Comparison of ENCODE assay signal across 14 mouse cellular contexts in genomic region chr19:36477684-36478083, GRCm38 (mm10).
DNase-seq lines count a peak whose midpoint lies in the region; ATAC-seq and TF ChIP-seq lines count a peak whose summit lies in the region.
"Had no signal": no experiment of that assay in that cellular context is flagged by ENCODE, and none has a peak within 500 bp of the region (broad histone marks: within the 10 kb centered on the region; RNA-seq: fewer than 3 reads in every experiment).

No protein-coding gene starts in this region.

- DNase-seq in heart, adult 2 months, result no peak
- DNase-seq in lung, embryonic 14.5 days, result no peak
- DNase-seq in lung, postnatal 0 days (ENCODE audit: low spot score), result no peak
- DNase-seq in thymus, postnatal 36 days, result peak; percentile 33 to 45
- no peak for DNase-seq in right cerebral cortex, adult 18-20 months
- DNase-seq: cerebellum, postnatal 25 days; kidney, postnatal 25 days had no signal

- 46% methylated on average over 5 of the region's 5 CpGs for WGBS in heart, embryonic 11.5 days (ENCODE audit: insufficient replicate concordance)
- 50% methylated on average over 5 of the region's 5 CpGs for whole genome bisulfite sequencing in heart, adult 2 months
- 46% methylated on average over 5 of the region's 5 CpGs for WGBS in lung, embryonic 14.5 days
- 52% methylated on average over 5 of the region's 5 CpGs for WGBS in lung, postnatal 0 days
- 68% methylated on average over 5 of the region's 5 CpGs for WGBS in embryonic facial prominence, embryonic 13.5 days

- peaks cover 3% of the 10 kb centered on the region; the same call in 1 of the 2 replicates for H3K4me1 ChIP-seq in heart, embryonic 11.5 days (ENCODE audit: control insufficient read depth, insufficient read depth, low read length)
- H3K4me1 ChIP-seq in heart, adult 2 months (ENCODE audit: control insufficient read depth, insufficient read depth, low read length), result no peaks in the 10 kb centered on the region
- no peaks in the 10 kb centered on the region for H3K4me1 ChIP-seq in lung, embryonic 14.5 days (ENCODE audit: insufficient read depth)
- no peaks in the 10 kb centered on the region for H3K4me1 ChIP-seq in lung, postnatal 0 days (ENCODE audit: insufficient read depth, low read depth, low read length)
- H3K4me1 ChIP-seq in embryonic facial prominence, embryonic 13.5 days, result peaks cover 8% of the 10 kb centered on the region; the same call in 1 of the 2 replicates
- H3K4me1 ChIP-seq: forebrain, embryonic 10.5 days; hindbrain, embryonic 12.5 days; lung, embryonic 15.5 days had no signal

- H3K4me3 ChIP-seq in heart, embryonic 11.5 days (ENCODE audit: low read depth, low read length), result no peak overlapping the region
- H3K4me3 ChIP-seq in heart, adult 2 months, result no peak overlapping the region
- H3K4me3 ChIP-seq in lung, embryonic 14.5 days (ENCODE audit: low read depth, low read length), result no peak overlapping the region
- no peak overlapping the region for H3K4me3 ChIP-seq in lung, postnatal 0 days (ENCODE audit: low read depth, low read length)
- H3K4me3 ChIP-seq in embryonic facial prominence, embryonic 13.5 days, result no peak overlapping the region
- H3K4me3 ChIP-seq: forebrain, embryonic 10.5 days; hindbrain, embryonic 12.5 days; lung, embryonic 15.5 days had no signal

- TF ChIP-seq EP300 in heart, adult 2 months (IDR thresholded peaks at IDR 0.05; ENCODE audit: insufficient read depth, low read depth, low read length), result no peak
- TF ChIP-seq EP300 in lung, postnatal 0 days (IDR thresholded peaks at IDR 0.05), result no peak

- peak overlapping the region; percentile 50 for H3K4me2 ChIP-seq in heart, embryonic 11.5 days
- H3K4me2 ChIP-seq in lung, embryonic 14.5 days, result 0 out of 2 replicates have a peak overlapping the region, but pooled peaks have one; percentile 12
- H3K4me2 ChIP-seq in lung, postnatal 0 days (replicated peaks; ENCODE audit: low read depth, low read length), result no peak overlapping the region
- peak overlapping the region; percentile 24; the same call in 1 of the 2 replicates for H3K4me2 ChIP-seq in embryonic facial prominence, embryonic 13.5 days
- H3K4me2 ChIP-seq: hindbrain, embryonic 12.5 days; lung, embryonic 15.5 days had no signal

- TF ChIP-seq POLR2A in heart, adult 2 months (IDR thresholded peaks at IDR 0.05; ENCODE audit: insufficient read depth, low read depth, low read length), result no peak

- H3K79me2 ChIP-seq in heart, adult 2 months (replicated peaks; ENCODE audit: control insufficient read depth, insufficient read depth, low read length), result no peaks in the 10 kb centered on the region

- H3K27me3 ChIP-seq in heart, embryonic 11.5 days (ENCODE audit: control insufficient read depth, insufficient read depth, low read length), result no peaks in the 10 kb centered on the region
- no peaks in the 10 kb centered on the region for H3K27me3 ChIP-seq in heart, adult 2 months (ENCODE audit: control insufficient read depth, insufficient read depth, low read length)
- H3K27me3 ChIP-seq in lung, embryonic 14.5 days (ENCODE audit: insufficient read depth, low read length), result no peaks in the 10 kb centered on the region
- no peaks in the 10 kb centered on the region for H3K27me3 ChIP-seq in lung, postnatal 0 days (replicated peaks; ENCODE audit: insufficient read depth, low read length)
- no peaks in the 10 kb centered on the region for H3K27me3 ChIP-seq in embryonic facial prominence, embryonic 13.5 days
- H3K27me3 ChIP-seq: hindbrain, embryonic 12.5 days; lung, embryonic 15.5 days had no signal

- ATAC-seq in heart, embryonic 11.5 days (replicated peaks; ENCODE audit: insufficient number of reproducible peaks, low FRiP score, low TSS enrichment), result no peak
- no peak for ATAC-seq in lung, embryonic 14.5 days (ENCODE audit: insufficient read depth)
- no peak for ATAC-seq in lung, postnatal 0 days
- ATAC-seq in embryonic facial prominence, embryonic 13.5 days (ENCODE audit: insufficient number of reproducible peaks, insufficient read depth, low FRiP score, low TSS enrichment, low read depth), result no peak
- no peak for ATAC-seq in cerebellum, adult (ENCODE audit: insufficient number of reproducible peaks, low FRiP score, low TSS enrichment)

- H3K9ac ChIP-seq in heart, embryonic 11.5 days (ENCODE audit: low read depth, low read length), result no peak overlapping the region
- H3K9ac ChIP-seq in heart, adult 2 months (ENCODE audit: low read depth, low read length), result no peak overlapping the region
- H3K9ac ChIP-seq in lung, embryonic 14.5 days, result no peak overlapping the region
- H3K9ac ChIP-seq in lung, postnatal 0 days (replicated peaks; ENCODE audit: low read depth), result no peak overlapping the region
- no peak overlapping the region for H3K9ac ChIP-seq in embryonic facial prominence, embryonic 13.5 days
- H3K9ac ChIP-seq: hindbrain, embryonic 12.5 days; lung, embryonic 15.5 days had no signal

- no peak for TF ChIP-seq CTCF in heart, adult 2 months (IDR thresholded peaks at IDR 0.05)
- no peak for TF ChIP-seq CTCF in lung, embryonic 14.5 days (IDR thresholded peaks at IDR 0.05; ENCODE audit: low read depth)
- TF ChIP-seq CTCF in lung, postnatal 0 days (IDR thresholded peaks at IDR 0.05), result no peak

- intact Hi-C loops in heart, adult 2 months (cut with DNase I), result no loop called here

- no peak overlapping the region for H3K27ac ChIP-seq in heart, embryonic 11.5 days (ENCODE audit: low read depth, low read length)
- no peak overlapping the region for H3K27ac ChIP-seq in heart, adult 2 months
- H3K27ac ChIP-seq in lung, embryonic 14.5 days (ENCODE audit: low read depth), result no peak overlapping the region
- H3K27ac ChIP-seq in lung, postnatal 0 days (ENCODE audit: low read length), result no peak overlapping the region
- no peak overlapping the region for H3K27ac ChIP-seq in embryonic facial prominence, embryonic 13.5 days
- H3K27ac ChIP-seq: forebrain, embryonic 10.5 days; hindbrain, embryonic 12.5 days; lung, embryonic 15.5 days had no signal

- no peaks in the 10 kb centered on the region for H3K36me3 ChIP-seq in heart, embryonic 11.5 days (ENCODE audit: control insufficient read depth, insufficient read depth, low read length)
- no peaks in the 10 kb centered on the region for H3K36me3 ChIP-seq in heart, adult 2 months (ENCODE audit: control insufficient read depth, insufficient read depth, low read length)
- no peaks in the 10 kb centered on the region for H3K36me3 ChIP-seq in lung, embryonic 14.5 days (ENCODE audit: insufficient read depth)
- no peaks in the 10 kb centered on the region for H3K36me3 ChIP-seq in lung, postnatal 0 days (ENCODE audit: insufficient read depth, low read length)
- no peaks in the 10 kb centered on the region for H3K36me3 ChIP-seq in embryonic facial prominence, embryonic 13.5 days
- H3K36me3 ChIP-seq: forebrain, embryonic 10.5 days; G1E; hindbrain, embryonic 12.5 days; lung, embryonic 15.5 days had no signal

- H3K9me3 ChIP-seq in heart, embryonic 11.5 days (replicated peaks; ENCODE audit: control insufficient read depth, low read length), result no peaks in the 10 kb centered on the region
- H3K9me3 ChIP-seq in lung, embryonic 14.5 days (ENCODE audit: low read depth, low read length), result no peaks in the 10 kb centered on the region
- no peaks in the 10 kb centered on the region for H3K9me3 ChIP-seq in lung, postnatal 0 days (ENCODE audit: low read length)
- H3K9me3 ChIP-seq in embryonic facial prominence, embryonic 13.5 days, result no peaks in the 10 kb centered on the region
- H3K9me3 ChIP-seq: forebrain, embryonic 10.5 days; G1E; hindbrain, embryonic 12.5 days; lung, embryonic 15.5 days had no signal

Comparison
In these comparisons a context has a peak if more than half of its experiments do, and no peak if none do; other contexts are left out.
1. DNase-seq: peak in thymus, postnatal 36 days (2 of 2); none in heart, adult 2 months (0 of 2), lung, embryonic 14.5 days (single experiment), lung, postnatal 0 days (single experiment) and right cerebral cortex, adult 18-20 months (single experiment).